Mouse (Mus musculus) adrenal gland, adult 10 weeks (tissue): ENCODE measurements around the gene Txndc11. TPM values are rescaled to one million over a fixed set of nuclear protein-coding genes. Genes with fewer than 3 reads are reported as not detected.

Experiments used
- polyA plus RNA-seq: library from polyadenylated mRNA; stranded (reverse); fragments of 350-450 nt; fragmentation: Illumina TruSeq; extraction: RNeasy Lipid Tissue Mini Kit (QIAGEN cat#74804); gene quantifications from one replicate; pipeline ENCODE4 v1.2.3, GENCODE M21; 2014; ENCODE audit warnings: low read depth, low replicate concordance

The Txndc11 gene
- 21.9 TPM for polyA plus RNA-seq

DNA sequence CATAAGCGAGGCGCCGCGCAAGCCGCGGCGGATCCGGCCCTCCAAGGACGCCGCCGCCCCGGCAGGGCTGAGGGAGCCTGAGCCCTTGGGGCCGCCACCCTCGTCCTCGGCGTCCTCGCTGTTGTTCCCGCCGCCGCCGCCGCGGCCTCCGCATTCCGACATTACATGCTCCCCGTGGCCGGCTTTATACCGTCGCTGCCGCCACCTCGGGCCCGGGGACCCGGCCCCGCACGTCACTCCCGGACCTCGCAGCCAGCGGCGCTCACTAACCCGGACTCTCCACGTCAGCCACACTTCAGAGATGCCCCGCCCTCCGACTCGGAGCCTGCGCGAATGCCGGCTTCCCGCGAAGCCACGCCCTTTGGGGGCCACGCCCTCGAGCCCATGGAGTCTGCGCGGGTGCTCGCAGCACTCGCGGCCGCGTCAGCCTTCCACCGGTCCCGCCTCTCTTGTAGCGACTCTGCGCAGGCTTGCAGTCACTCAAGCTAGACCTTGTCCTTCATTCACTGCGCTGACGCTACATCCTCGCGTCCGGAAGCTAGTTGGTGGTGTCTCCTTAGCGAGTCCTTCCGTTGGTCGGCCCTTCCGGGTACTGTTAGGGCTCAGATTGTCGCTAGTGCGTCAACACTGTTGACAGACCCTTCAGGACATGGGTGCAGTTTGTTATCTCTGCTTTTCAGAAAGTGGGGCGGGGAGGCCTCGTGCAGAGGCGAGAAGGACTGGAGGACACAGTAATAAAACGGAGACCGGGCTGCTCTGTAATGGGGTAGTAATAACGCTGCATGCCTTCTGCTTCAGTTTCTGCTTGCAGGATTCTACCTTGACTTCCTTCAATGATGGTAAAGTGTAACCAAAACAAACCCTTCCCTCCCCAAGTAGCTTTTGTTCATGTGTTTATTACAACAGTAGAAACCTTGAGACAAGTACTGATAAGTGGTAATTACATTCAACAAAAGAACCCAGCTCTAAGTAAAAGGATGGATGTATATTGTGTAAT, at the start of gene Txndc11:
Gene Txndc11, minus strand, starts transcription at position 303 of the 997 bp plus-strand sequence.

DNA sequence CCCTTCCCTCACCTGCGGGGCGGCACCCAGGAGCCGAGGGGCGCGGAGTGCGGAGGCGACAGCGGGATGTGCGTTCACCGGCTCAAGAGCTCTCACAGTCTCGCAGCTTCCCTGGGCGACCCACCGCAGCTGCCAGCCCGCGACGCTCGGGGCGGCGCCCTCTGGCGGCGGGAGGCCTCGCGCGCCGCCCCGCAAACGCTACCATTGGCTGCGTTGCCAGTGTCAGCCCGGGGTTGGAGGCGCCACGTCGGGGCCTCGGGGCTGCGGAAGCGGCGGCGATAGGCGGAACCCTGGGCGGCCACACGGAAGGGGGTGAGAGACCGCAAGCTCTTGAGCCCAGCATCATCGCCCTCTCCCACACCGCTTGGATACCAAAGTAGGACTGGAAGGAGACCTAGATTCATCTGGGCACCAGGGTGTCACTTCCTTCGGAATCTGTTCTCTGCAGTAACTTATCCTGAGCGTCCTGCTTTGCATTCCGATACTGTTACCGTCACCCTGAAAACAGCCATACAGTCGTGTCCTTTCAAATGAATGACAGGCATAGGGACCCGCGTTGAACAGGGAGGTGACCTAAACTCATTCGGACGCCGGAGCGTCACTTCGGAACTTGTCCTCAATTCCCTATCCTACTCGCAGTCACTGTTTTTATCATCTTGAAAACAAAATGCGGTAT, 41.9 kb upstream of the Txndc11 start, which contains the start of gene Zc3h7a:
Gene Zc3h7a, minus strand, starts transcription at position 186 of the 676 bp plus-strand sequence.

DNA sequence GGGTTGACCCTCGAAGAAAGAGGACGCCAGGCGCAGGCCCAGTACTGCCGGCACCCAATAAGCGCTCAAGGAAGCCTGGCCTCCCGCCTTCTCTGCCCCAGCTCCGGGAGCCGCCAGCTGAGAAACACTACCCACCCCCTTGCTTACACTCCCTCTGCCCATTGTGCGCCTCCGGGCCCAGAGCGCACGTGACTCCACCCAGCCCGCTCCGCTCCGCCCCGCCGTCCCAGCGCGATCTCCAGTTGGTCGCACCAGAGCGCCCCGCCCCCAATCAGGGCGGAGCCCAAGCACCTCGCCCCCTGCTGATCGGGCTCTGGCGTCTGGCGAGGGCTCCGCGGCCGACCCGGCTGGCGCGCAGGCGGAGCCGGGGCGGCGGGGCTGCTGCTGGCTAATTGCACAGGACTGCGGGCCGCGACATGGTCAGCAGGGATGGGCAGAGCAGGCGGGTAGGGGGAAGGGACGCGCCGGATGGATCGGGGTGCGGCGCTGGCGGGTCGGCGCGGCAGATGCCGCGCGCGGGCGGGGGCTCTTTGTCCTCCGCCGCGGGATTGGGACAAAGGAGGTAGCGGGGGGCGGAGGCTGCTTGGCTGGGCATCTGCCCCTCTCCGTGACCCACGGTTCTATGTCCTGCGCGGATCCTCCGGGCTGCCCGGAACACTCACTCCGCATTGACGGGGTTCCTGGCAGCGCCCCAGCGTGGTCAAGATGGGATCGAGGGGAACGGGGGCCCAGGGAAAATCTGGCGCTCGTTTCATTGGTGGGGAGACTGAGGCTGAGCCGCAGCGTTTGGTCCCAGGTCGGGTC, 68.2 kb downstream of the Txndc11 start, which contains the start of gene Litaf:
Gene Litaf, minus strand, starts transcription at position 129 of the 804 bp plus-strand sequence.

DNA sequence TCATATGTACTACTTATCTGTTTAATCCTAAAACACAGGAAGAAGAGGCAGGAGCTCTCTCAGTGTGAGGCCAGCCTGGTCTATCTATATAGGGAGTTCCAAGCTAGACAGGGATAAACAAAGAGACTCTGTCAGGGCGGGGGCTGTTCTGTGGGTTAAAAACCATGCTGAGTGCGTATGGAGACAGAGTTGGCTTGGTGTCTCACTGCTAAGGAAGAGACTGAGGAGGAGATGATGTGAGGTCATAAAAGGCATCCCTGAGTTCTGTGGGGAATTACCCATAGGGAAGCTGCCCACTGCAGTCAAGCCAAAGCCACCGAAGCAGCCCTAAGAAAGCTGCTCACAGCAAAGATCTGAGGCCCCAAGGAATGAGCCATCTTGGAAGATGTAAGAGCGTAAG, 73.8 kb downstream of the Txndc11 start, which contains the start of gene Snn:
Gene Snn, plus strand, starts transcription at position 301 of the 400 bp plus-strand sequence.

Other genes starting within 250 kb of the Txndc11 start
- 11.0 TPM for gene Snn, start 73.7 kb downstream of the Txndc11 start, polyA plus RNA-seq
- 41.9 TPM for gene Litaf, start 68.5 kb downstream of the Txndc11 start, polyA plus RNA-seq
- 223 TPM for gene Zc3h7a, start 41.7 kb upstream of the Txndc11 start, polyA plus RNA-seq
- gene Rsl1d1, start 68.7 kb upstream of the Txndc11 start, polyA plus RNA-seq: 290 TPM
- gene Gspt1, start 119.7 kb upstream of the Txndc11 start, polyA plus RNA-seq: 641 TPM
- not detected for gene Tnfrsf17, start 179.2 kb upstream of the Txndc11 start, polyA plus RNA-seq
- gene Snx29, start 188.3 kb upstream of the Txndc11 start, polyA plus RNA-seq: 1.8 TPM